Mouse (Mus musculus) lung, postnatal 14 days (tissue): ENCODE data around the gene Tmem50b.

Experiments used
- DNase-seq: peaks from one replicate; pipeline ENCODE4 v3.0.0; 2021

The Tmem50b gene

GRCm38 (mm10) chr16:91561541-91562457 lies 35.8 kb downstream of the Tmem50b start:
- DNase-seq: no peak

- peak; percentile 58 for DNase-seq
These were observed 36.5 kb downstream of the Tmem50b start for GRCm38 (mm10) chr16:91561099-91561498.

- DNase-seq: peak; percentile 71
These were observed 39.9 kb downstream of the Tmem50b start for GRCm38 (mm10) chr16:91557693-91558092.

GRCm38 (mm10) chr16:91557214-91557613 lies 40.4 kb downstream of the Tmem50b start:
- DNase-seq: no peak

GRCm38 (mm10) chr16:91556659-91557058 lies 40.9 kb downstream of the Tmem50b start:
- DNase-seq: no peak

GRCm38 (mm10) chr16:91555017-91555605 lies 42.5 kb downstream of the Tmem50b start:
- DNase-seq: no peak

GRCm38 (mm10) chr16:91553625-91554024 lies 44.0 kb downstream of the Tmem50b start:
- peak; percentile 67 for DNase-seq

- DNase-seq: no peak
These were observed 45.5 kb downstream of the Tmem50b start for GRCm38 (mm10) chr16:91552072-91552471.

- no peak for DNase-seq
These were observed 46.5 kb downstream of the Tmem50b start for GRCm38 (mm10) chr16:91551081-91551524.

- no peak for DNase-seq
These were observed 48.0 kb downstream of the Tmem50b start for GRCm38 (mm10) chr16:91549616-91550015.

GRCm38 (mm10) chr16:91548996-91549395 lies 48.6 kb downstream of the Tmem50b start:
- DNase-seq: no peak

GRCm38 (mm10) chr16:91548586-91548985 lies 49.0 kb downstream of the Tmem50b start:
- DNase-seq: no peak

GRCm38 (mm10) chr16:91547974-91548373 lies 49.6 kb downstream of the Tmem50b start:
- no peak for DNase-seq

- DNase-seq: peak; percentile 79
These were observed 50.5 kb downstream of the Tmem50b start, which contains the start of gene Ifngr2 for GRCm38 (mm10) chr16:91546836-91547741. Gene Ifngr2, plus strand, starts transcription at chr16:91547072.

- peak; percentile 48 for DNase-seq
These were observed 51.2 kb downstream of the Tmem50b start for GRCm38 (mm10) chr16:91546391-91546835.

- peak; percentile 56 for DNase-seq
These were observed 51.9 kb downstream of the Tmem50b start for GRCm38 (mm10) chr16:91545597-91546281.

- DNase-seq: no peak
These were observed 54.0 kb downstream of the Tmem50b start for GRCm38 (mm10) chr16:91543619-91544018.

- no peak for DNase-seq
These were observed 56.0 kb downstream of the Tmem50b start for GRCm38 (mm10) chr16:91541573-91542081.

GRCm38 (mm10) chr16:91538513-91538912 lies 59.1 kb downstream of the Tmem50b start:
- no peak for DNase-seq

- no peak for DNase-seq
These were observed 59.5 kb downstream of the Tmem50b start for GRCm38 (mm10) chr16:91538051-91538450.

- DNase-seq: no peak
These were observed 60.5 kb downstream of the Tmem50b start for GRCm38 (mm10) chr16:91537065-91537464.

- no peak for DNase-seq
These were observed 61.2 kb downstream of the Tmem50b start for GRCm38 (mm10) chr16:91536372-91536771.
